Mouse (Mus musculus) liver, embryonic 14.5 days (tissue): ENCODE measurements around the gene Eppin.

ENCODE experiments used
- CTCF ChIP-seq: IDR thresholded peaks from 2 replicates; pipeline ENCODE4 v1.5.1; 2016; ENCODE audit warnings: antibody characterized with exemption, low read depth, control low read depth
- EP300 ChIP-seq: IDR thresholded peaks from 2 replicates; pipeline ENCODE4 v1.6.1; 2016; ENCODE audit warnings: antibody characterized with exemption, low read depth

DNA sequence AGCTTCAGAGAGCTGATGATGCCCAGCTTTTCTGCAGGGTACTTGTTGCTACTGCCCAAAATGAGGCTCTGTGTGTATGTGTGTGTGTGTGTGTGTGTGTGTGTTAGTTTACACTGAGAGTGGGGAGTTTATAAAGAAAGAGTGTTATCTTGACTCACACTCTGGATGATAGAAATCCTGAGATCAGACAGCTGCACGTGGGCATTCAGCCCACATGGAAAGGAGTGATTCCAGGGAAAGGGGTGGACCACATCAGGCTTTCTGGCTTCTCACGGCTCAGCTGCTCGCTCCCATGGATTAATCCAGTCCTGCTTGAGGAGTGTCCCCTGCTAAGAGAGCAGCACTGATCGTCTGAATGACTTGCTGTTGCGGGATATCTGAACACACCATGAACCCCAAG is 51.3 kb downstream of the Eppin start:
- TF ChIP-seq CTCF (no peak), EP300 (no peak)
